Mouse (Mus musculus) embryo, embryonic 11 days (tissue): ENCODE data around the gene Pum2.
"Not testable (repeated sequence)": the region's sequence is repeated elsewhere in the genome, so short reads cannot be mapped to it uniquely, and the experiment has no call there.

ENCODE experiments used
- DNase-seq: peaks from one replicate; pipeline ENCODE4 v3.0.0-alpha.2; 2015

Pum2 gene

GRCm38 (mm10) chr12:8669846-8670245 lies 4.1 kb upstream of the Pum2 start:
- DNase-seq, result no peak

- peak; percentile 24 for DNase-seq
Measured at GRCm38 (mm10) chr12:8673121-8673973, 587 bp upstream of the Pum2 start.

- peak; percentile 83 for DNase-seq
Measured at GRCm38 (mm10) chr12:8674377-8674864, 487 bp downstream of the Pum2 start.

GRCm38 (mm10) chr12:8674891-8675341 lies 982 bp downstream of the Pum2 start:
- DNase-seq, result no peak

- DNase-seq, result peak; percentile 27
Measured at GRCm38 (mm10) chr12:8675361-8675760, 1.4 kb downstream of the Pum2 start.

GRCm38 (mm10) chr12:8676341-8676740 lies 2.4 kb downstream of the Pum2 start:
- no peak for DNase-seq

GRCm38 (mm10) chr12:8677926-8678325 lies 4.0 kb downstream of the Pum2 start:
- no peak for DNase-seq

- no peak for DNase-seq
Measured at GRCm38 (mm10) chr12:8684200-8684599, 10.3 kb downstream of the Pum2 start.

- DNase-seq, result no peak
Measured at GRCm38 (mm10) chr12:8685036-8685435, 11.1 kb downstream of the Pum2 start.

- DNase-seq, result not testable (repeated sequence)
Measured at GRCm38 (mm10) chr12:8689882-8690281, 15.9 kb downstream of the Pum2 start.

GRCm38 (mm10) chr12:8698895-8699294 lies 25.0 kb downstream of the Pum2 start:
- DNase-seq, result peak; percentile 49

- DNase-seq, result no peak
Measured at GRCm38 (mm10) chr12:8703988-8704387, 30.1 kb downstream of the Pum2 start.

- no peak for DNase-seq
Measured at GRCm38 (mm10) chr12:8708876-8709275, 34.9 kb downstream of the Pum2 start.

GRCm38 (mm10) chr12:8712665-8713064 lies 38.7 kb downstream of the Pum2 start:
- no peak for DNase-seq

- no peak for DNase-seq
Measured at GRCm38 (mm10) chr12:8716093-8716492, 42.2 kb downstream of the Pum2 start.

GRCm38 (mm10) chr12:8726890-8727289 lies 53.0 kb downstream of the Pum2 start:
- DNase-seq, result no peak

- no peak for DNase-seq
Measured at GRCm38 (mm10) chr12:8728739-8729138, 54.8 kb downstream of the Pum2 start.

- DNase-seq, result no peak
Measured at GRCm38 (mm10) chr12:8753654-8754053, 79.7 kb downstream of the Pum2 start.

GRCm38 (mm10) chr12:8754116-8754515 lies 80.2 kb downstream of the Pum2 start:
- no peak for DNase-seq

GRCm38 (mm10) chr12:8758029-8758428 lies 84.1 kb downstream of the Pum2 start:
- no peak for DNase-seq

- DNase-seq, result no peak
Measured at GRCm38 (mm10) chr12:8759115-8759514, 85.2 kb downstream of the Pum2 start.

- DNase-seq, result no peak
Measured at GRCm38 (mm10) chr12:8759779-8760178, 85.8 kb downstream of the Pum2 start.

GRCm38 (mm10) chr12:8760561-8760960 lies 86.6 kb downstream of the Pum2 start:
- DNase-seq, result no peak

GRCm38 (mm10) chr12:8761058-8761457 lies 87.1 kb downstream of the Pum2 start:
- no peak for DNase-seq

- DNase-seq, result peak; percentile 40
Measured at GRCm38 (mm10) chr12:8762667-8763066, 88.7 kb downstream of the Pum2 start.
